Mouse (Mus musculus) urinary bladder, postnatal 10 days (tissue): ENCODE measurements around the gene Sez6l.
"Not testable (repeated sequence)": the region's sequence is repeated elsewhere in the genome, so short reads cannot be mapped to it uniquely, and the experiment has no call there.

Source experiments
- DNase-seq: peaks from one replicate; pipeline ENCODE4 v3.0.0; 2022; ENCODE audit warnings: low spot score

The Sez6l gene

GRCm38 (mm10) chr5:112433004-112433403 is 144.0 kb downstream of the Sez6l start:
- DNase-seq: no peak

- no peak for DNase-seq
Observed at GRCm38 (mm10) chr5:112432033-112432432, 145.0 kb downstream of the Sez6l start.

- peak; percentile 5 for DNase-seq
Observed at GRCm38 (mm10) chr5:112431120-112431775, 145.7 kb downstream of the Sez6l start.

GRCm38 (mm10) chr5:112428944-112429343 is 148.0 kb downstream of the Sez6l start:
- peak; percentile 10 for DNase-seq

GRCm38 (mm10) chr5:112427283-112427682 is 149.7 kb downstream of the Sez6l start:
- DNase-seq: peak; percentile 15

GRCm38 (mm10) chr5:112426635-112427034 is 150.3 kb downstream of the Sez6l start:
- peak; percentile 6 for DNase-seq

- DNase-seq: no peak
Observed at GRCm38 (mm10) chr5:112419535-112419934, 157.4 kb downstream of the Sez6l start.

GRCm38 (mm10) chr5:112418023-112418422 is 159.0 kb downstream of the Sez6l start:
- DNase-seq: no peak

GRCm38 (mm10) chr5:112416673-112417072 is 160.3 kb downstream of the Sez6l start:
- DNase-seq: no peak

- not testable (repeated sequence) for DNase-seq
Observed at GRCm38 (mm10) chr5:112412781-112413180, 164.2 kb downstream of the Sez6l start.

- DNase-seq: no peak
Observed at GRCm38 (mm10) chr5:112411514-112412335, 165.3 kb downstream of the Sez6l start.

- DNase-seq: no peak
Observed at GRCm38 (mm10) chr5:112411072-112411471, 165.9 kb downstream of the Sez6l start.

GRCm38 (mm10) chr5:112409274-112409673 is 167.7 kb downstream of the Sez6l start:
- DNase-seq: no peak

GRCm38 (mm10) chr5:112406017-112406416 is 171.0 kb downstream of the Sez6l start:
- DNase-seq: no peak

- no peak for DNase-seq
Observed at GRCm38 (mm10) chr5:112402437-112402836, 174.5 kb downstream of the Sez6l start.

- no peak for DNase-seq
Observed at GRCm38 (mm10) chr5:112399284-112399683, 177.7 kb downstream of the Sez6l start.

- DNase-seq: no peak
Observed at GRCm38 (mm10) chr5:112396066-112396465, 180.9 kb downstream of the Sez6l start.

GRCm38 (mm10) chr5:112394779-112395443 is 182.1 kb downstream of the Sez6l start, which contains the start of gene Asphd2:
Gene Asphd2, minus strand, starts transcription at chr5:112394866.
- DNase-seq: no peak

GRCm38 (mm10) chr5:112394415-112394763 is 182.6 kb downstream of the Sez6l start:
- no peak for DNase-seq

GRCm38 (mm10) chr5:112393741-112394414 is 183.1 kb downstream of the Sez6l start:
- no peak for DNase-seq

- no peak for DNase-seq
Observed at GRCm38 (mm10) chr5:112391676-112392323, 185.2 kb downstream of the Sez6l start.

- DNase-seq: no peak
Observed at GRCm38 (mm10) chr5:112391002-112391401, 186.0 kb downstream of the Sez6l start.
